ENCODE assay signal across 24 mouse cellular contexts in the genomic region with DNA sequence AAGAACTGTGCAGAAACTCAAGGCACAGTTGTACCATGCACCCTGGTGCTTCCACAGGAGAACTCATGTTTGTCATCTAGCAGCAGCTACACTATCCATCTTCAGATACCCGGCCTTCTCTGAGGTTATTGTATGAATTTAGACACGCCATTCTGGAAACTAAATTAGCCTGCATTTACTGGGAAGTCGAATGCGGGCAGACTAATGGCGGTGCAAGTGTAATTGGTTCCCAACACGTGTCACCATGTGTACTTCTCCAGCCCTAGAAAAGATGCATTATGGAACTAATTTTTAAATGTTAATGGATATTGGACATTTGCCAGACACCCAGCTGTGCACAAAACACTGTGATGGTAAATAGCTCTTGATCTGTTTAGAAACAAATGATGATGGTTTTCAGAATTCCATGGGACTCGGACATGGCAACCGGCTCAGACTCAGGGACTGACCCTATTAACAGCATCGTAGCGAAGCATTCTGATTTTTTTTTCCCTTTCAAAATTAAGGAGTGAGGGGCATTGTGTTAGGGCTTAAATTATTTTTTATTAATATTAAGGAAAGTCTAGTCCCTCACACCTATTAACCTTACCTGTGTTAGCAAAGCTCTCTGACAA.
DNase-seq lines count a peak whose midpoint lies in the region; ATAC-seq lines count a peak whose summit lies in the region.
"Had no signal": no experiment of that assay in that cellular context is flagged by ENCODE, and none has a peak within 500 bp of the region (broad histone marks: within the 10 kb centered on the region; RNA-seq: fewer than 3 reads in every experiment).

No protein-coding gene starts in this region.

- no peaks in the 10 kb centered on the region for H3K27me3 ChIP-seq in hindbrain, embryonic 11.5 days (ENCODE audit: control insufficient read depth, insufficient read depth, low read length)
- no peaks in the 10 kb centered on the region for H3K27me3 ChIP-seq in hindbrain, embryonic 16.5 days (replicated peaks; ENCODE audit: control insufficient read depth, insufficient read depth, low read length)
- no peaks in the 10 kb centered on the region; the same call in 1 of the 2 replicates for H3K27me3 ChIP-seq in hindbrain, embryonic 14.5 days (ENCODE audit: control insufficient read depth, insufficient read depth, low read length)
- H3K27me3 ChIP-seq in liver, embryonic 11.5 days (replicated peaks; ENCODE audit: control insufficient read depth, insufficient read depth, low read length) = no peaks in the 10 kb centered on the region
- H3K27me3 ChIP-seq: embryonic facial prominence, embryonic 13.5 days; intestine, embryonic 15.5 days; limb, embryonic 15.5 days; liver, embryonic 15.5 days; Patski had no signal

- H3K9me3 ChIP-seq in hindbrain, embryonic 11.5 days (ENCODE audit: control insufficient read depth, low read length) = no peaks in the 10 kb centered on the region
- no peaks in the 10 kb centered on the region for H3K9me3 ChIP-seq in hindbrain, embryonic 16.5 days (ENCODE audit: control insufficient read depth, low read length)
- no peaks in the 10 kb centered on the region for H3K9me3 ChIP-seq in hindbrain, embryonic 14.5 days (ENCODE audit: control insufficient read depth, low read length)
- no peaks in the 10 kb centered on the region for H3K9me3 ChIP-seq in liver, embryonic 11.5 days (ENCODE audit: control insufficient read depth, low read length)
- H3K9me3 ChIP-seq: embryonic facial prominence, embryonic 13.5 days; intestine, embryonic 15.5 days; limb, embryonic 15.5 days; liver, embryonic 15.5 days had no signal

- peak; percentile 64; the same call in 1 of the 2 replicates for ATAC-seq in hindbrain, embryonic 11.5 days (ENCODE audit: low FRiP score)
- ATAC-seq in hindbrain, embryonic 16.5 days = no peak
- peak; percentile 53; the same call in 1 of the 2 replicates for ATAC-seq in hindbrain, embryonic 14.5 days (ENCODE audit: low FRiP score)
- no peak for ATAC-seq in liver, embryonic 11.5 days (replicated peaks; ENCODE audit: low FRiP score)
- ATAC-seq: intestine, embryonic 15.5 days; Patski had no signal

- WGBS in hindbrain, embryonic 11.5 days = 74% methylated on average over 10 of the region's 10 CpGs
- WGBS in hindbrain, embryonic 16.5 days = 33% methylated on average over 10 of the region's 10 CpGs
- WGBS in hindbrain, embryonic 14.5 days = 39% methylated on average over 10 of the region's 10 CpGs
- WGBS in liver, embryonic 11.5 days = 80% methylated on average over 10 of the region's 10 CpGs

- DNase-seq in hindbrain, embryonic 11.5 days (ENCODE audit: low spot score) = no peak
- peak; percentile 77 for DNase-seq in retina, postnatal 1 day
- no peak for DNase-seq in retina, embryonic 14.5 days (ENCODE audit: low spot score)
- DNase-seq in hindbrain, embryonic 14.5 days (ENCODE audit: low spot score) = peak; percentile 66
- DNase-seq in right cerebral cortex, postnatal 10 days (ENCODE audit: low spot score in 2 of 2) = no peak
- no peak for DNase-seq in liver, embryonic 11.5 days (ENCODE audit: low spot score)
- DNase-seq: adrenal gland, postnatal 36 days; cerebellum, adult 18-20 months; cerebellum, postnatal 25 days; gastrocnemius, postnatal 10 days; heart, adult 11 months; kidney, adult 8-10 months; kidney, postnatal 10 days; left cerebral cortex, postnatal 4 days; right cerebral cortex, postnatal 14 days had no signal

- no peak overlapping the region for H3K4me3 ChIP-seq in hindbrain, embryonic 11.5 days (ENCODE audit: low read depth, low read length)
- no peak overlapping the region for H3K4me3 ChIP-seq in hindbrain, embryonic 16.5 days (ENCODE audit: low read length)
- no peak overlapping the region for H3K4me3 ChIP-seq in hindbrain, embryonic 14.5 days (replicated peaks; ENCODE audit: low read length)
- H3K4me3 ChIP-seq in liver, embryonic 11.5 days (ENCODE audit: low read depth, low read length) = no peak overlapping the region
- H3K4me3 ChIP-seq: embryonic facial prominence, embryonic 13.5 days; erythroblast, embryonic 14.5 days; intestine, embryonic 15.5 days; limb, embryonic 15.5 days; liver, embryonic 15.5 days had no signal

- H3K4me2 ChIP-seq in hindbrain, embryonic 11.5 days (replicated peaks; ENCODE audit: low read depth, low read length) = no peak overlapping the region
- no peak overlapping the region for H3K4me2 ChIP-seq in hindbrain, embryonic 16.5 days (ENCODE audit: low read length)
- no peak overlapping the region for H3K4me2 ChIP-seq in hindbrain, embryonic 14.5 days (replicated peaks)
- no peak overlapping the region for H3K4me2 ChIP-seq in liver, embryonic 11.5 days
- H3K4me2 ChIP-seq: embryonic facial prominence, embryonic 13.5 days; heart, embryonic 11.5 days; intestine, embryonic 15.5 days; limb, embryonic 15.5 days; liver, embryonic 15.5 days had no signal

- no peak overlapping the region for H3K27ac ChIP-seq in hindbrain, embryonic 11.5 days (ENCODE audit: low read depth, low read length)
- H3K27ac ChIP-seq in hindbrain, embryonic 16.5 days (ENCODE audit: low read depth, low read length) = no peak overlapping the region
- no peak overlapping the region for H3K27ac ChIP-seq in hindbrain, embryonic 14.5 days
- no peak overlapping the region for H3K27ac ChIP-seq in liver, embryonic 11.5 days (ENCODE audit: low read depth, low read length)
- H3K27ac ChIP-seq: embryonic facial prominence, embryonic 13.5 days; intestine, embryonic 15.5 days; limb, embryonic 15.5 days; liver, embryonic 15.5 days; macrophage had no signal

- no peaks in the 10 kb centered on the region for H3K4me1 ChIP-seq in hindbrain, embryonic 11.5 days (replicated peaks; ENCODE audit: control insufficient read depth, insufficient read depth, low read length)
- no peaks in the 10 kb centered on the region for H3K4me1 ChIP-seq in hindbrain, embryonic 16.5 days (ENCODE audit: control insufficient read depth, insufficient read depth, low read depth, low read length)
- no peaks in the 10 kb centered on the region for H3K4me1 ChIP-seq in hindbrain, embryonic 14.5 days (replicated peaks; ENCODE audit: control insufficient read depth, insufficient read depth, low read length)
- no peaks in the 10 kb centered on the region for H3K4me1 ChIP-seq in liver, embryonic 11.5 days (replicated peaks; ENCODE audit: control insufficient read depth, insufficient read depth, low read length)
- H3K4me1 ChIP-seq: embryonic facial prominence, embryonic 13.5 days; intestine, embryonic 15.5 days; limb, embryonic 15.5 days; liver, embryonic 15.5 days had no signal

- H3K9ac ChIP-seq in hindbrain, embryonic 11.5 days (ENCODE audit: low read depth, low read length) = no peak overlapping the region
- no peak overlapping the region for H3K9ac ChIP-seq in hindbrain, embryonic 16.5 days (ENCODE audit: low read depth, low read length)
- H3K9ac ChIP-seq in hindbrain, embryonic 14.5 days = no peak overlapping the region
- H3K9ac ChIP-seq in liver, embryonic 11.5 days (ENCODE audit: low read depth, low read length) = no peak overlapping the region
- H3K9ac ChIP-seq: embryonic facial prominence, embryonic 13.5 days; intestine, embryonic 15.5 days; limb, embryonic 15.5 days; liver, embryonic 15.5 days had no signal

- no peaks in the 10 kb centered on the region for H3K36me3 ChIP-seq in hindbrain, embryonic 11.5 days (ENCODE audit: control insufficient read depth, insufficient read depth, low read length)
- H3K36me3 ChIP-seq in hindbrain, embryonic 16.5 days (ENCODE audit: control insufficient read depth, insufficient read depth, low read length) = no peaks in the 10 kb centered on the region
- H3K36me3 ChIP-seq in hindbrain, embryonic 14.5 days (replicated peaks; ENCODE audit: control insufficient read depth, insufficient read depth) = no peaks in the 10 kb centered on the region
- H3K36me3 ChIP-seq in liver, embryonic 11.5 days (ENCODE audit: control insufficient read depth, insufficient read depth, low read length) = no peaks in the 10 kb centered on the region
- H3K36me3 ChIP-seq: embryonic facial prominence, embryonic 13.5 days; intestine, embryonic 15.5 days; limb, embryonic 15.5 days; liver, embryonic 15.5 days had no signal

Comparison
In these comparisons a context has a peak if more than half of its experiments do, and no peak if none do; other contexts are left out.
1. ATAC-seq: peak in hindbrain, embryonic 11.5 days (single experiment) and hindbrain, embryonic 14.5 days (single experiment); none in hindbrain, embryonic 16.5 days (single experiment) and liver, embryonic 11.5 days (single experiment).
2. DNase-seq: peak in retina, postnatal 1 day (single experiment) and hindbrain, embryonic 14.5 days (single experiment); none in hindbrain, embryonic 11.5 days (single experiment), retina, embryonic 14.5 days (single experiment), right cerebral cortex, postnatal 10 days (0 of 2) and liver, embryonic 11.5 days (single experiment).